8 mouse cellular contexts compared by ENCODE assay signal in the genomic region with DNA sequence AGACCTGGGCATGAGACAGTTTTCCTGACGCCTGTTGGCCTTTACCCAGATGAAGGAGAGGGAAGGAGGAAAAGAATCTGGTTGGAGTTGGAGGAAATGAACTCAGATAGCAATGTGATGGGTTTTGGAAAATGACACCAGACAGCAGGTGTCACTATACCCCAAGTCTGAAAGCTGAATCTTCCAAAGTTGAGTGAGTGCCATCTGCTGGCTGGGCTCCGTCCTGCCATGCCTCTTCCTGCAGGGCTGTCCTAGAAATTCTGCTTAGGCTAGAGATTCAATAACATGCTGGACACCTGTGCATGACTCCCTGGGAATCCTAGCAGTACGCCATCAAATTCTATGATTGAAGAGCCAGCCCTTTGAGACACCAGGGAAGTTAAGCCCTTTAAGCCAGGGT. TPM values are rescaled to one million over a fixed set of nuclear protein-coding genes. Genes with fewer than 3 reads are reported as not detected.
DNase-seq lines count a peak whose midpoint lies in the region; ATAC-seq and TF ChIP-seq lines count a peak whose summit lies in the region.

No protein-coding gene starts in this region.

- H3K27me3 ChIP-seq in embryonic facial prominence, embryonic 11.5 days (ENCODE audit: control insufficient read depth, insufficient read depth, low read length) = no peaks in the 10 kb centered on the region
- H3K27me3 ChIP-seq in kidney, postnatal 0 days (ENCODE audit: insufficient read depth, low read length) = no peaks in the 10 kb centered on the region
- peaks cover 3% of the 10 kb centered on the region; the same call in 1 of the 2 replicates for H3K27me3 ChIP-seq in liver, embryonic 12.5 days (replicated peaks)
- no peaks in the 10 kb centered on the region for H3K27me3 ChIP-seq in stomach, embryonic 15.5 days (replicated peaks)

- no peaks in the 10 kb centered on the region for H3K4me1 ChIP-seq in embryonic facial prominence, embryonic 11.5 days (ENCODE audit: control insufficient read depth, insufficient read depth, low read length)
- H3K4me1 ChIP-seq in kidney, postnatal 0 days (replicated peaks; ENCODE audit: insufficient read depth, low read length) = no peaks in the 10 kb centered on the region
- H3K4me1 ChIP-seq in liver, embryonic 12.5 days = peaks cover 12% of the 10 kb centered on the region
- no peaks in the 10 kb centered on the region for H3K4me1 ChIP-seq in stomach, embryonic 15.5 days

- H3K4me3 ChIP-seq in embryonic facial prominence, embryonic 11.5 days (ENCODE audit: low read depth, low read length) = no peak overlapping the region
- H3K4me3 ChIP-seq in kidney, postnatal 0 days (replicated peaks; ENCODE audit: low read depth, low read length) = no peak overlapping the region
- no peak overlapping the region for H3K4me3 ChIP-seq in liver, embryonic 12.5 days
- H3K4me3 ChIP-seq in stomach, embryonic 15.5 days (replicated peaks) = no peak overlapping the region

- no peak overlapping the region for H3K4me2 ChIP-seq in embryonic facial prominence, embryonic 11.5 days (ENCODE audit: low read depth, low read length)
- H3K4me2 ChIP-seq in kidney, postnatal 0 days (ENCODE audit: low read length) = no peak overlapping the region
- H3K4me2 ChIP-seq in liver, embryonic 12.5 days = no peak overlapping the region
- H3K4me2 ChIP-seq in stomach, embryonic 15.5 days = no peak overlapping the region

- ATAC-seq in embryonic facial prominence, embryonic 11.5 days (replicated peaks; ENCODE audit: insufficient number of reproducible peaks, low FRiP score, low TSS enrichment, low read depth) = 0 out of 2 replicates have a peak, but pooled peaks have one; percentile 72
- no peak; the same call in 1 of the 2 replicates for ATAC-seq in kidney, postnatal 0 days (replicated peaks; ENCODE audit: low FRiP score, low read depth)
- peak; percentile 65; the same call in 1 of the 2 replicates for ATAC-seq in liver, embryonic 12.5 days
- peak; percentile 50 for ATAC-seq in stomach, embryonic 15.5 days (ENCODE audit: insufficient read depth, low FRiP score, low read depth)

- peak; percentile 70 for DNase-seq in A20 (ENCODE audit: low read depth, low spot score)
- DNase-seq in adrenal gland, postnatal 14 days = peak; percentile 89
- DNase-seq in embryonic facial prominence, embryonic 11.5 days (ENCODE audit: low spot score) = peak; percentile 82
- DNase-seq in heart, adult 8-10 months (ENCODE audit: low spot score) = peak; percentile 77
- peak; percentile 92 for DNase-seq in kidney, postnatal 0 days (ENCODE audit: low spot score)
- peak; percentile 34 to 70 for DNase-seq in natural killer cell, adult 2 months (ENCODE audit: low spot score in 2 of 2)

- H3K27ac ChIP-seq in embryonic facial prominence, embryonic 11.5 days (replicated peaks; ENCODE audit: low read depth, low read length) = no peak overlapping the region
- no peak overlapping the region for H3K27ac ChIP-seq in kidney, postnatal 0 days
- H3K27ac ChIP-seq in liver, embryonic 12.5 days = no peak overlapping the region
- no peak overlapping the region for H3K27ac ChIP-seq in stomach, embryonic 15.5 days

- H3K36me3 ChIP-seq in embryonic facial prominence, embryonic 11.5 days (replicated peaks; ENCODE audit: control insufficient read depth, insufficient read depth, low read depth, low read length) = no peaks in the 10 kb centered on the region
- H3K36me3 ChIP-seq in kidney, postnatal 0 days (ENCODE audit: insufficient read depth, low read length) = no peaks in the 10 kb centered on the region
- no peaks in the 10 kb centered on the region for H3K36me3 ChIP-seq in liver, embryonic 12.5 days
- H3K36me3 ChIP-seq in stomach, embryonic 15.5 days = no peaks in the 10 kb centered on the region

- H3K9me3 ChIP-seq in embryonic facial prominence, embryonic 11.5 days (replicated peaks; ENCODE audit: control insufficient read depth, low read length) = no peaks in the 10 kb centered on the region
- H3K9me3 ChIP-seq in kidney, postnatal 0 days (replicated peaks; ENCODE audit: low read length) = no peaks in the 10 kb centered on the region
- H3K9me3 ChIP-seq in liver, embryonic 12.5 days (replicated peaks) = no peaks in the 10 kb centered on the region
- H3K9me3 ChIP-seq in stomach, embryonic 15.5 days = no peaks in the 10 kb centered on the region

- H3K9ac ChIP-seq in embryonic facial prominence, embryonic 11.5 days (replicated peaks; ENCODE audit: low read length) = no peak overlapping the region
- H3K9ac ChIP-seq in kidney, postnatal 0 days (ENCODE audit: low read depth, low read length) = no peak overlapping the region
- no peak overlapping the region for H3K9ac ChIP-seq in liver, embryonic 12.5 days
- no peak overlapping the region for H3K9ac ChIP-seq in stomach, embryonic 15.5 days

- peak; percentile 100 for TF ChIP-seq CTCF in kidney, postnatal 0 days (IDR thresholded peaks at IDR 0.05; ENCODE audit: low read depth)

- 11% methylated on average over 3 of the region's 3 CpGs for WGBS in embryonic facial prominence, embryonic 11.5 days
- WGBS in kidney, postnatal 0 days = 7% methylated on average over 3 of the region's 3 CpGs
- 14% methylated on average over 3 of the region's 3 CpGs for WGBS in liver, embryonic 12.5 days (ENCODE audit: insufficient replicate concordance)
- 8% methylated on average over 3 of the region's 3 CpGs for WGBS in stomach, embryonic 15.5 days

RNA-seq across cellular contexts. Expression of a gene that starts 11.9 kb away (rescaled TPM):
- total RNA-seq in adrenal gland, postnatal 14 days (2021) = 9.0 and 10.1 TPM in 2 replicates
- polyA plus RNA-seq in embryonic facial prominence, embryonic 11.5 days (2014; fragmentation: Nextera tagmentation; extraction: Ambion mirVana) = 7.2 and 7.4 TPM in 2 replicates
- 10 to 100 TPM in 1 of 4 experiments, 1 to 10 TPM in 3; 4.4 to 14.8 (median 7.6) TPM for total RNA-seq in heart, adult 8-10 months (2022)
- polyA plus RNA-seq in kidney, postnatal 0 days (2015; fragmentation: Nextera tagmentation; extraction: Ambion mirVana) = 11.6 and 11.7 TPM in 2 replicates
- 2.1 and 2.6 TPM in 2 replicates for polyA plus RNA-seq in liver, embryonic 12.5 days (2016; fragmentation: Nextera tagmentation; extraction: Ambion mirVana)
- polyA plus RNA-seq in stomach, embryonic 15.5 days (2015; fragmentation: Nextera tagmentation; extraction: Ambion mirVana) = 30.7 and 38.5 TPM in 2 replicates

RNA-seq across cellular contexts. Expression of a gene that starts 42.7 kb away (rescaled TPM):
- total RNA-seq in adrenal gland, postnatal 14 days (2021) = 16.4 and 20.0 TPM in 2 replicates
- polyA plus RNA-seq in embryonic facial prominence, embryonic 11.5 days (2014; fragmentation: Nextera tagmentation; extraction: Ambion mirVana) = 5.1 and 5.5 TPM in 2 replicates
- 10 to 100 TPM; 22.5 to 27.8 (median 25.2) TPM for total RNA-seq in heart, adult 8-10 months (2022)
- polyA plus RNA-seq in kidney, postnatal 0 days (2015; fragmentation: Nextera tagmentation; extraction: Ambion mirVana) = 16.3 and 19.5 TPM in 2 replicates
- polyA plus RNA-seq in liver, embryonic 12.5 days (2016; fragmentation: Nextera tagmentation; extraction: Ambion mirVana) = 6.2 and 6.4 TPM in 2 replicates
- polyA plus RNA-seq in stomach, embryonic 15.5 days (2015; fragmentation: Nextera tagmentation; extraction: Ambion mirVana) = 14.7 and 15.5 TPM in 2 replicates
